Mouse (Mus musculus): ENCODE measurements around the gene Tab2.

DNA sequence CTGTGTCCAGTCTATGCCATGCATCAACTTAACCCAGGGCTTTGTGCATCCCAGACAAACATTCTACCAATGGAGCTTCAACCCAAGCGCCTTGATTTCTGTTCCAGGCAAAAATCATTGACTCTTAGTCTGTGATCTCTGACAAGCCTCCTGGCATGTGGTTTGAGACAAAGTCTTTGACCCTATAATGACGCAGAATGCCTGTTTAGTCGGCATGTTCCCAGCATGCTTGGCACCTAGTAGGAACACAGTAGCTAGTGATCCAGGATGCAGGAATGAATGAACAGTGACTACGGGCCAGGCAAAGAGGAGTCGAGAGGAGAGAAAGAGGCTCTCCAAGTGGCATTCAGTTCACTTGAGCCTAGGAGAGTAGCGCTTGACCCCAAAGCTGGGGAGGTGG is 92.6 kb downstream of the Tab2 start:
- TF ChIP-seq POLR2A (IDR thresholded peaks at IDR 0.05; ENCODE audit: low read depth, low read length) (no peak), CTCF (IDR thresholded peaks at IDR 0.05; ENCODE audit: extremely low read depth, insufficient read depth, insufficient read length, insufficient replicate concordance) (no peak)
